Mouse (Mus musculus): ENCODE measurements at regions not wholly inside any gene's neighbourhood (a gene's known extent, or its start where the extent isn't known, plus 50 kb on each side); places are given as distances from the start of the nearest gene placed in this dataset.
A peak's percentile ranks its signal among the peaks of the same experiment; 100 is the strongest.
"Not testable (repeated sequence)": the region's sequence is repeated elsewhere in the genome, so short reads cannot be mapped to it uniquely, and the experiment has no call there.

- Histone ChIP-seq H3K9ac (replicated peaks) (no peak overlapping the region), H3K36me3 (no peaks in the 10 kb centered on the region), H3K9me3 (no peaks in the 10 kb centered on the region), H3K4me3 (replicated peaks) (no peak overlapping the region), H3K4me1 (replicated peaks) (no peaks in the 10 kb centered on the region), H3K4me2 (replicated peaks) (no peak overlapping the region), H3K27ac (no peak overlapping the region), H3K27me3 (no peaks in the 10 kb centered on the region)
- 0 out of 2 replicates have a peak, but pooled peaks have one; percentile 30 for ATAC-seq
- 68% methylated on average over 5 of the region's 5 CpGs for WGBS
Measured at GRCm38 (mm10) chr3:44122311-44122710, 1255.9 kb upstream of the Pcdh10 start.

GRCm38 (mm10) chr3:44130657-44131056 lies 1247.5 kb upstream of the Pcdh10 start:
- Histone ChIP-seq H3K9ac (replicated peaks) (no peak overlapping the region), H3K36me3 (no peaks in the 10 kb centered on the region), H3K4me3 (replicated peaks) (no peak overlapping the region), H3K4me2 (replicated peaks) (no peak overlapping the region), H3K27ac (no peak overlapping the region), H3K27me3 (no peaks in the 10 kb centered on the region), H3K9me3 (no peaks in the 10 kb centered on the region), H3K4me1 (replicated peaks) (no peaks in the 10 kb centered on the region)
- 0 out of 2 replicates have a peak, but pooled peaks have one; percentile 56 for ATAC-seq
- WGBS: 60% methylated on average over 1 of the region's 1 CpGs

- no peaks in the 10 kb centered on the region for H3K9me3 ChIP-seq
- H3K4me1 ChIP-seq (replicated peaks): no peaks in the 10 kb centered on the region
- H3K9ac ChIP-seq (replicated peaks): no peak overlapping the region
- no peak overlapping the region for H3K27ac ChIP-seq
- H3K4me2 ChIP-seq (replicated peaks): no peak overlapping the region
- H3K36me3 ChIP-seq: no peaks in the 10 kb centered on the region
- no peak overlapping the region for H3K4me3 ChIP-seq (replicated peaks)
- no peak for ATAC-seq
- 52% methylated on average over 1 of the region's 1 CpGs for WGBS
- H3K27me3 ChIP-seq: no peaks in the 10 kb centered on the region
Measured at GRCm38 (mm10) chr3:44154526-44154925, 1223.7 kb upstream of the Pcdh10 start.

GRCm38 (mm10) chr3:44199876-44200275 lies 1178.3 kb upstream of the Pcdh10 start:
- not testable (repeated sequence) for H3K9me3 ChIP-seq; H3K4me3 ChIP-seq (replicated peaks); H3K4me2 ChIP-seq (replicated peaks); H3K36me3 ChIP-seq; H3K27me3 ChIP-seq; H3K9ac ChIP-seq (replicated peaks); ATAC-seq; H3K4me1 ChIP-seq (replicated peaks); H3K27ac ChIP-seq
- 90% methylated on average over 6 of the region's 6 CpGs for WGBS

GRCm38 (mm10) chr3:44237532-44237931 lies 1140.7 kb upstream of the Pcdh10 start:
- H3K36me3 ChIP-seq; ATAC-seq; H3K27me3 ChIP-seq; H3K27ac ChIP-seq; H3K9ac ChIP-seq (replicated peaks); H3K4me1 ChIP-seq (replicated peaks); H3K4me3 ChIP-seq (replicated peaks); H3K9me3 ChIP-seq; H3K4me2 ChIP-seq (replicated peaks): not testable (repeated sequence)
- WGBS: 94% methylated on average over 8 of the region's 8 CpGs
